Mouse (Mus musculus) E14TG2a.4 (cell line): Measurements from ENCODE around the gene Hist1h3d.
"Not testable (repeated sequence)": the region's sequence is repeated elsewhere in the genome, so short reads cannot be mapped to it uniquely, and the experiment has no call there.

Experiments
- CTCF ChIP-seq: conservative IDR thresholded peaks from 2 replicates; pipeline ENCODE4 v1.5.1; 2014; ENCODE audit warnings: low read length
- NANOG ChIP-seq: IDR thresholded peaks from 2 replicates; pipeline ENCODE4 v1.6.1; 2014; ENCODE audit warnings: borderline replicate concordance, low read length, mixed read lengths

GRCm38 (mm10) chr13:23573034-23573897, 2.3 kb upstream of the Hist1h3d start:
- not testable (repeated sequence) for TF ChIP-seq CTCF, NANOG
